Mouse (Mus musculus) small intestine, adult 2 months (tissue): ENCODE results near the gene Gjc2. TPM values are rescaled to one million over a fixed set of nuclear protein-coding genes. Genes with fewer than 3 reads are reported as not detected.

ENCODE experiments used
- H3K27ac ChIP-seq: fragments of 200-500 bp; 2 replicates; pipeline ENCODE4 v1.5.1; 2012; ENCODE audit warnings: low read depth, low read length, control low read depth, inconsistent platforms; ENCODE audit not compliant: insufficient read depth
- H3K27me3 ChIP-seq: fragments of 200-500 bp; 2 replicates; pipeline ENCODE4 v1.6.1; 2012; ENCODE audit warnings: mild to moderate bottlenecking, moderate library complexity, low read length, inconsistent platforms; ENCODE audit not compliant: control insufficient read depth, insufficient read depth
- H3K36me3 ChIP-seq: fragments of 200-500 bp; 2 replicates; pipeline ENCODE4 v1.6.1; 2012; ENCODE audit warnings: mild to moderate bottlenecking, low read length, control low read depth, inconsistent platforms; ENCODE audit not compliant: control insufficient read depth, insufficient read depth
- H3K4me1 ChIP-seq: fragments of 200-500 bp; 2 replicates; pipeline ENCODE4 v1.6.1; 2012; ENCODE audit warnings: low read length, inconsistent platforms, mixed read lengths; ENCODE audit not compliant: control insufficient read depth, insufficient read depth, insufficient read length
- H3K4me3 ChIP-seq: fragments of 200-500 bp; 2 replicates; pipeline ENCODE4 v1.5.1; 2012; ENCODE audit warnings: low read depth, mild to moderate bottlenecking, control low read depth, inconsistent platforms, low read length, moderate library complexity
- CTCF ChIP-seq: fragments of 200-500 bp; IDR thresholded peaks from 2 replicates; pipeline ENCODE4 v1.5.1; 2012; ENCODE audit warnings: low read depth, mild to moderate bottlenecking, control low read depth, inconsistent platforms, low read length, moderate library complexity, mixed read lengths; ENCODE audit not compliant: insufficient replicate concordance, insufficient read length; ENCODE audit errors: extremely low read depth
- POLR2A ChIP-seq: fragments of 200-500 bp; IDR thresholded peaks from 2 replicates; pipeline ENCODE4 v1.6.1; 2012; ENCODE audit warnings: low read depth, mild to moderate bottlenecking, control low read depth, inconsistent platforms, low read length, moderate library complexity
- WGBS: fragments of 180-500 bp; shearing (Covaris S2); methylation state at CpG from one replicate; pipeline ENCODE4 v1.1.7; 2018; 5-methylcytosine and 5-hydroxymethylcytosine counted together
- polyA plus RNA-seq: library from polyadenylated mRNA; depleted of rRNA; stranded (reverse); fragments of >200 nt; gene quantifications from 2 replicates; pipeline ENCODE4 v1.2.3, GENCODE M21; 2012

Gjc2 gene
- polyA plus RNA-seq, 1 experiment: 4.6 TPM

DNA sequence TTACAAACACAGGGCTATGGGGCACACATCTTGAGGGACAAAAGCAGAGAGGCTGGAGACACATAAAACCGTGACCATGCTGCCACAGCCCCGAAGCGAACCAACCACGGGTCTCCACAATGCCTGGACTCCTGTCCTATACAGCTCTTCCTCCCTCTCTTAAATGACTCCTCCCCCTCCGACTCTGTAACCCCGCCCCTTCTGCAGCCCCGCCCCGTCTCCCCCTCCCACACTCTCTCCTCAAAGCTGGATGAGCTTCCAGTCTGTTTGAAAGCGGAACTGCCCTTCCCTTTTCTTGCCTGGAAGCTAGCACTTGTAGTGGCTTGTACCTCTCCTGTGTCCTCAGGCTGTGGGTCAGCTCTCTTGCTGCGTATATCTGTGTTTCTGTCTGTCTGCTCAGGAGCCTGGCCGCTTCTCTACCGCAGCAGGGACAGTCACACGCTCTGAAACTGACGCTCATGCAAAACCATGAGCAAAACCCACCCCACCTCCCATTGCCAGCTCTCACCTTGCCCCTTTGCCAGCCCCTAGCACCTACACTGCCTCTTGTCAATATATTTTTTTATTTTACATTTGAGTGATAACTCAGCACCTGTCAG lies 41.1 kb downstream of the Gjc2 start:
- Histone ChIP-seq H3K4me1 (no peaks in the 10 kb centered on the region; the same call in 1 of the 2 replicates), H3K4me3 (no peak overlapping the region), H3K27ac (no peak overlapping the region), H3K27me3 (peaks cover 1% of the 10 kb centered on the region; the same call in 1 of the 2 replicates), H3K36me3 (no peaks in the 10 kb centered on the region)
- WGBS: 5% methylated on average over 14 of the region's 14 CpGs
- TF ChIP-seq CTCF: no peak
- TF ChIP-seq POLR2A: no peak

- TF ChIP-seq CTCF: no peak
- TF ChIP-seq POLR2A: no peak
- no peaks in the 10 kb centered on the region for H3K36me3 ChIP-seq
- 75% methylated on average over 19 of the region's 19 CpGs for WGBS
- peaks cover 29% of the 10 kb centered on the region for H3K27me3 ChIP-seq
- H3K4me1 ChIP-seq: peaks cover 18% of the 10 kb centered on the region
- no peak overlapping the region for H3K4me3 ChIP-seq
- no peak overlapping the region for H3K27ac ChIP-seq
These were observed 44.2 kb downstream of the Gjc2 start for GRCm38 (mm10) chr11:59138537-59139486.

- H3K27ac ChIP-seq: no peak overlapping the region
- H3K4me1 ChIP-seq: peaks cover 18% of the 10 kb centered on the region
- H3K4me3 ChIP-seq: no peak overlapping the region
- 86% methylated on average over 12 of the region's 12 CpGs for WGBS
- TF ChIP-seq POLR2A (no peak), CTCF (no peak)
- H3K36me3 ChIP-seq: no peaks in the 10 kb centered on the region
- peaks cover 29% of the 10 kb centered on the region for H3K27me3 ChIP-seq
These were observed 45.9 kb downstream of the Gjc2 start for GRCm38 (mm10) chr11:59136994-59137706.

- peaks cover 29% of the 10 kb centered on the region for H3K27me3 ChIP-seq
- no peak within 1 kb of the TSS for H3K27ac ChIP-seq
- H3K4me3 ChIP-seq: peak within 1 kb of the TSS; percentile 25
- WGBS: 13% methylated on average over 44 of the region's 44 CpGs
- no peak for TF ChIP-seq CTCF
- no peak for TF ChIP-seq POLR2A
- no peaks in the 10 kb centered on the region for H3K36me3 ChIP-seq
- H3K4me1 ChIP-seq: peaks cover 18% of the 10 kb centered on the region
These were observed 47.0 kb downstream of the Gjc2 start, which contains the start of gene Obscn for GRCm38 (mm10) chr11:59135904-59136452. Obscn (minus strand) TSS chr11:59136402.

GRCm38 (mm10) chr11:59135051-59135820 lies 47.8 kb downstream of the Gjc2 start:
- no peaks in the 10 kb centered on the region for H3K36me3 ChIP-seq
- no peak overlapping the region for H3K27ac ChIP-seq
- peak overlapping the region; percentile 25 for H3K4me3 ChIP-seq
- peaks cover 18% of the 10 kb centered on the region for H3K4me1 ChIP-seq
- 4% methylated on average over 55 of the region's 55 CpGs for WGBS
- peaks cover 29% of the 10 kb centered on the region for H3K27me3 ChIP-seq
- no peak for TF ChIP-seq POLR2A
- TF ChIP-seq CTCF: no peak

DNA sequence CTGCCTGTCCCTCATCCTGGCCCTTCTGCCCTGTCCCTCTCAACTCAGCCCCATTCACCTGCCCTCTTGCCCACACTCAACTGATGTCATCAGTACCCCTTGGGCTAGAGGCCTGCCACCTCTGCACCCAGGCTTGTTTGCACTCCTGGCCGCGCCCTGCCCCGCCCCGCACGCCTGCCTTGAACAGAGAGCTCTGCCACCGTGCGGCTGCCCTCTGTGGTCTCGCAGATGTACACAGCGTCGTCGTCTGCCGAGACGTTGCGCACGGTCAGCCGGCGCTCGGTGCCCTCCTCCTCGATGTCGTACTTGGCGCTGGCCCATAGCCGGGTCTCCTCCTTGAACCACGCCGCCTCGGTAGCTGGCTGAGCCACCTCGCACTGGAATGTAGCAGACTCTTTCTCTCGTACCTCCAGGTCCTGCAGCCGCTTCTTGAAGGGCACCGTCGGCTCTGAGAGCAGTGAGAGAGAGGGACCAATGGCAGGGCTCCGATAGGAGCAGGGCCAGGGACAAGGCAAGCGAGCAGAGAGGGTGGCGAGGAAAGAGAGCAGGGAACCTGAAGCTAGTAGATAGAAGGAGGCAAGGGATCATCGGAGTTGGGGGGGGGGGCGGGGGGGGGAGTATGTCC lies 48.5 kb downstream of the Gjc2 start:
- Histone ChIP-seq H3K4me1 (peaks cover 18% of the 10 kb centered on the region), H3K27me3 (peaks cover 29% of the 10 kb centered on the region), H3K27ac (no peak overlapping the region), H3K4me3 (peak overlapping the region; percentile 43), H3K36me3 (no peaks in the 10 kb centered on the region)
- 4% methylated on average over 34 of the region's 35 CpGs for WGBS
- TF ChIP-seq POLR2A (no peak), CTCF (no peak)
